Mouse (Mus musculus) induced T-regulatory cell, adult 2 months (primary cell): Measurements from ENCODE around the gene Gad2.

Experiments
- DNase-seq: peaks from one replicate; pipeline ENCODE4 v3.0.0-alpha.2; 2012; ENCODE audit warnings: low read depth

The Gad2 gene

DNA sequence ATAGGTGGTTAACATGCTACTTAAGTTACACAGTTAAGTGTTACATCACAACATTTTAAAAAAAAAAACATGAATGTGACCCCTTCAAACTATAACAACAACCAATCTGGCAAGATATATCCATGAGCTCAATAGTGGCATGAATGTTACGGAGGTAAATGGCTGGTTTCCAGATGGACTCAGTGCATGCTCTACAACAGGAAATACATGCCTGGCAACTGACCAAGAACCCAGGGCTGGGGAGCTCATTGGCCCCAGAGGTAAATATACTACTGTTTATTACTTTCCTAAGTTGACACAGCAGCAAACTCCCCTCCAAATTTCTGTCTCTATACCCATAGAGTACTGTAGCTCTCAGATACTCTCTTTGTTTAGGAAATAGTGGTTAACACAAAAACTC is 26.4 kb downstream of the Gad2 start:
- no peak for DNase-seq

DNA sequence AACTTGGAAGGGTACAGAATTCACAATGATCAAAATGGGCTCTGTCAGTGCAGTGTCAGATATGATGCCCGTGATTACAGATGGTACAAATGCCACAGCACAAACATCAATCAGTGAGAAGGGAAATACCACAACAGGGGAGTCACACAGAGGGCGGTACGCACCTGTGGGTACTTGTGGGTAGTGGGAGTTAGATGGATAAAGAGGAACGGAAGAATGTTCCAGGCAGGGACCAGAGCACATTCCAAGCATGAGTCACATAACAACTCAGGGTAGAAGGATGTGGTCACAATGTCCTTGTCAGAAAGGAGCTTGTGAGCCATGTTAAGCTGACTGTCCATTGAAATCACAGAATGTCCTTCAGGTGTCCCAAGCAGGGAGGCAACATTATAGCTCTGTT is 29.8 kb downstream of the Gad2 start:
- DNase-seq = no peak

GRCm38 (mm10) chr2:22663731-22664130 is 41.7 kb downstream of the Gad2 start:
- DNase-seq = no peak

GRCm38 (mm10) chr2:22670415-22670814 is 48.4 kb downstream of the Gad2 start:
- DNase-seq = no peak

DNA sequence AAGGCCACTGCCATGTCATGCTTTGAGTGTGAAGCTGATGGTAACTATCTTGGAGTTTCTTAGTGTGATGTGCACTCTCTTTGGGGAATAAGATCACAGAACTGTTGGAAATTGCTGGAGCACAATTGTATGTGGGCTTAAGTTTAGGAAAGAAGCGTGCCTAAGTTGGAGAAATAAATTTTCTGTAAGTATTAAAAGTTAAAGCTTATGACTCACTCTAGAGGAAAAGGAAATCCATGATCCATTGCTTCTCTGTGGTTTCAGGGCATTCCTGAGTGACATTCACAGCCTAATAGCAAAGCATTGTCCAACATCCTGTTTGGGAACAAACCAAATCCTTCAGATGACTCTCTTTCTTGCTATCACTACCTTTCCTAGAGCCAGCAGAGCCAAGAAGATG is 49.3 kb downstream of the Gad2 start:
- DNase-seq = no peak

- no peak for DNase-seq
Measured at GRCm38 (mm10) chr2:22677066-22677465, 55.1 kb downstream of the Gad2 start.

DNA sequence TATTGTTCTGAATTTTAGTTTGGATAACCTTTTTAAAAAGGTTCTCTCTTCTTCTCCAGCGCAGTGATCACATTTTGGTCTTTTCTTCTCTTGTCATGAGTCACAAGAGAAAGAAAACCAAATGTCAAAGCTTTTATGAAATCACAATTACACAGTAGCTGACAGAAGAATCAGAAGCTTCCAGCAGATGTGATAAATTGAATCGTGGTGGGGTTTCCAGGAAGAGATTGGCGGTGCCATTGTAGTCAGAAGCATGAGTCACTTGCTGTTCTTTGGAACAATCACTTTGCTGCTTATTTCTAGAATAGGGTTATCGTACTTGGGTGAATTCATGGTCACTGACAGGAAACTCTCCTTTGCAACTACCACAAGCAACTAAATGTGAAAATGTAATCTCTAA is 57.9 kb downstream of the Gad2 start:
- DNase-seq = peak; percentile 14

DNA sequence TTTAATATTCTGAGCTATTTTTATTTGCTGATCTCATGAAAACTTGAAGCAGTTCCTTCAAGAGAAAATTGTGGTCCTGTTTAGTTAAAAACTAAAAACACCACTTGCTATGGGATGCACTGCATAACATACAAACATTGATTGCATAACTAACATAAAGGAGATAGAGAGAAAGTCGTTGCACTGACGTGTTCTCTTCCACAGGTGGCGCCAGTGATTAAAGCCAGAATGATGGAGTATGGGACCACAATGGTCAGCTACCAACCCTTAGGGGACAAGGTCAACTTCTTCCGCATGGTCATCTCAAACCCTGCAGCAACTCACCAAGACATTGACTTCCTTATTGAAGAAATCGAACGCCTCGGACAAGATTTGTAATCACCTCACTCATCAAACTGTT is 68.0 kb downstream of the Gad2 start:
- DNase-seq = peak; percentile 21

DNA sequence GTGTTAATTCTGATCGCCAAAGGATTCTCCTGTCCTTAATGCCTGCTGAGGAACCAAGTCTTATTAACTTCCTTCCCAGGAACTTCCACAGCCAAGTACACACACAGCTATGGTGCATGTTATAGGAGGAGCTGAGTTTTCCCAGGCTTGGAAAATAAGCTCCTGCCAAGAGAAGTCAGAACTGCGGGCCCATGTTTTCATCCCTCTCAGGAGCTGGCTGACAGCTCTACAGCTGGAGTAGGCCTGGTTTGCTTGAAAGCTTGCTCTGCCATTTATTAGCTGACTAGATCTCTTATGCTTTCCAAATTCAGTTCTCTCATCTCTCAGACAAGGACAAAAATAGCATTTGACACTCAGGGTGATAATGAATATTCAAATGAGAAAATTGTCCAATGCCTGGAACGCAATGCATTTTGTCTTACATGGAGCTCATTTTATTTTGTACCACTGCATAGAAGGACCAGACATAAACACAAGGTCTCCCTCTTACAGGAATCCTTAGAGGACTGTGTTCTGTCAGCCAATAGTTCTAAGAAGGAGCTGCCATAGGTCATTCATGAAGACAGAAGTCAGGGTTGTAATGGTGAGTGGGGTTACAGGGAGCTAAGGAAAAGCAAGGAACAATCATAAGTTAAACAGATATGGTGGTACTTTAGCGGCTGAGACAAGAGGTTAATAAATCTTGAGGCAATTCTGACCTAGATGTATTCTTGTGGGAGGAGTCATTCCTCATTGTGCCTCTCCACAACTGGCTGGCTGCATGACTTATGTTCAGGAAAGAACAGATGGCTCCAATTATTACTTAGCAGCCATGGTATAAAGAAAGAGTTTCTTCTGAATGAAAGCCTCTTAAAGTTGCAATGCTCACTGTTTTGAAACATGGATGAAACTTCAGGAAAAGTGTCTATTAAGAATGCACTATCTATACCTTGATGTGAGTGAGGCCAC is 83.0 kb downstream of the Gad2 start:
- no peak for DNase-seq

DNA sequence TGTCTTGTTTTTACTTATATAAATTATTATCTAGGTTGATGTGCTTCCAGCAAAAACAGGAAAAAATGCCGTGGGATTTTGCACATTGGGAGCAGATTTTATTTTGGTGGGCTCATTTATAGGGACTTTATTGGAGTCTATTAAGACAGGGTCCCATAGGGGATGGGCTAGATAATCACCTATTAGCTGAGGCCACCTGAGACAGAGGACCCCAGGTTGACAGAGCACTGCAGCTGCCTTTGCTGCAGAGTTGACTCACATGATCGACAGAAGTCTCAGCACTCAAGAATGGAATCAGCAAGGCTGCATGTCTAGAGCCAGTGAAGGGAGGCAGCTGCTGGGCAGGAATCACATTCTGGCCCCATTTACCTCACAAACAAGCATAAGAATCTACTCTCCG is 84.2 kb downstream of the Gad2 start:
- DNase-seq = no peak

- peak; percentile 93 for DNase-seq
Measured at GRCm38 (mm10) chr2:22721522-22722470, 99.8 kb downstream of the Gad2 start.

DNA sequence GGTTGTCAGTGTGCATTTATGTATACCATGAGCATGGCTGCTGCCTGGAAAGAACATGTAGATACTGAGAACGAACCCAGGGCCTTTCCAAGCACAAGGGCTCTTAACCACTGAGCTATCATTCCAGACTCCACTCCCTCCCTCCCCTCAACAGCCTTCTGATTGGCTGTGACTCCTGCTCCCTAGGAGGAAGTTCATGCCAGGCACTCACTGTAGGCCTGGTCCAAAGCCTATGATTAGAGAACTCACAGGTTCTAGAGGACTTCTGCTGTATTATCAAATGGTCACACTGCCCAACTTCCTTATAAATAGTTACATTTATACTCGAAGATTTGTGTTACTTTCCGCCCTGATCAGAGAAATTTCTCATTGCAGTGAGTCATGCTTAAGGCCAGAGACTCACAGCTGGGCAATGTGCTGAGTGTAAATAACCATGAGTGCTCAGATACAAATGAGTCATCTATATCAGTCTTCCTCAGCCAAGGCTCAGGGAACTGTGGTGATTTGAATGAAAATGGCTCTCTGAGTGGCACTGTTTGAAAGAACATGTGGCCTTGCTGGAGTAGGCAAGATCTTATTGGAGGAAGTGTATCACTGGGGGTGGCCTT is 102.0 kb downstream of the Gad2 start:
- no peak for DNase-seq

GRCm38 (mm10) chr2:22727113-22727512 is 105.1 kb downstream of the Gad2 start:
- DNase-seq = no peak

DNA sequence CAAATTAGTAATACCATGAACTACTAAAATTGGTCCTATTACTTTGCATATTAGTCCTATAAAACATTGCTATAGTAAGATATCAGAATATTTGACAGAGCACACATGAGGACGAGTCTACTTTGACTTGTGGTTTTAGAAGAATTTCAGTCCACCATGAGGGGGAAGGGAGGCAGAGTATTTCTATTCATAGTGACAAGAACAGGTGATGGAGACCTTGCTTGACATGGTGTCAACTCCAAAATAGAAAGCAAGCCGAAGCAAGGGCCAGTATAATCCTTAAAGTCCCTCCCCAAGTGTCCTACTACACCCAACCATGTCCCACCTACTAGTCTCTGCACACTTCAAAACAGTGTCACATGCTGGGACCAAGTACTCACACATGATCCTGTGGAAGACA is 114.1 kb downstream of the Gad2 start:
- no peak for DNase-seq

GRCm38 (mm10) chr2:22739369-22739768 is 117.4 kb downstream of the Gad2 start:
- peak; percentile 39 for DNase-seq

- DNase-seq = no peak
Measured at GRCm38 (mm10) chr2:22740441-22740840, 118.4 kb downstream of the Gad2 start.

GRCm38 (mm10) chr2:22741222-22741621 is 119.2 kb downstream of the Gad2 start:
- DNase-seq = no peak
